Comparison of ENCODE assay signal across 8 mouse cellular contexts in the genomic region with DNA sequence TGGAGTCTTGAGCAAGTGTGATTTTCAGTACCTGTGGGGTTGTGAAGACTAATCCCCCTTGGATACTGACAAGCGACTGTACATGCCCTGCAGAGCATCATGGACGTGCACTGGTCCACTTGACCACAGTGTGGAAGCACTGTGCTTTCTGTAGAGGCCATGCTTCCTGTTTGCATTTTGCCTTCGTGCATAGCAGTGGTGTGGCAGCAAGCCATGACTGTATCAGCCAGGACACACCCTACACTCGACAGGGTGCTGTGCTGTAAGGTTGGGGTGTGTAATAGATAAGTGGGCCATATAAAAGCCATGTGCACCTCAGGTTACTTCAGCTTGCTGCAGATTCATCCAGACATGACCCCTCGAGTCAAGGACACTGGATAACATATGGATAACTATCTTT. TPM values are rescaled to one million over a fixed set of nuclear protein-coding genes. Genes with fewer than 3 reads are reported as not detected.
A peak's percentile ranks its signal among the peaks of the same experiment; 100 is the strongest.
DNase-seq lines count a peak whose midpoint lies in the region; ATAC-seq and TF ChIP-seq lines count a peak whose summit lies in the region.

No protein-coding gene starts in this region.

- no peaks in the 10 kb centered on the region for H3K4me1 ChIP-seq in cerebellum, adult 2 months (ENCODE audit: control insufficient read depth, insufficient read depth, low read length)
- no peaks in the 10 kb centered on the region for H3K4me1 ChIP-seq in lung, embryonic 14.5 days (ENCODE audit: insufficient read depth)
- peaks cover 4% of the 10 kb centered on the region for H3K4me1 ChIP-seq in neural tube, embryonic 15.5 days

- ATAC-seq in lung, embryonic 14.5 days (ENCODE audit: insufficient read depth) = no peak
- no peak for ATAC-seq in neural tube, embryonic 15.5 days (ENCODE audit: low FRiP score)

- 55% methylated on average over 5 of the region's 5 CpGs for WGBS in cerebellum, adult 2 months
- 52% methylated on average over 5 of the region's 5 CpGs for WGBS in lung, embryonic 14.5 days
- WGBS in neural tube, embryonic 15.5 days = 66% methylated on average over 5 of the region's 5 CpGs

- 0 out of 2 replicates have a peak, but pooled peaks have one; percentile 9 for TF ChIP-seq CTCF in cerebellum, adult 2 months (IDR thresholded peaks at IDR 0.05; ENCODE audit: borderline replicate concordance, insufficient read depth, low read depth, low read length)
- peak; percentile 57 for TF ChIP-seq CTCF in lung, embryonic 14.5 days (IDR thresholded peaks at IDR 0.05; ENCODE audit: low read depth)

- DNase-seq in cerebellum, adult 2 months = no peak
- DNase-seq in cerebellum, adult 8-10 months = no peak
- peak; percentile 23 to 40 for DNase-seq in urinary bladder, postnatal 36 days (ENCODE audit: low spot score in 2 of 2)
- DNase-seq in urinary bladder, postnatal 10 days (ENCODE audit: low spot score) = no peak
- DNase-seq in lung, embryonic 14.5 days = peak; percentile 39
- DNase-seq in cerebellum, postnatal 25 days = no peak
- DNase-seq in left cerebral cortex, adult 9 months (ENCODE audit: low spot score in 2 of 2) = no peak

- no peak for TF ChIP-seq POLR2A in cerebellum, adult 2 months (IDR thresholded peaks at IDR 0.05; ENCODE audit: borderline replicate concordance, insufficient read depth, low read length)

- no peak overlapping the region for H3K9ac ChIP-seq in lung, embryonic 14.5 days
- no peak overlapping the region for H3K9ac ChIP-seq in neural tube, embryonic 15.5 days (replicated peaks)

- H3K27me3 ChIP-seq in cerebellum, adult 2 months (ENCODE audit: control insufficient read depth, insufficient read depth, low read length) = no peaks in the 10 kb centered on the region
- H3K27me3 ChIP-seq in lung, embryonic 14.5 days (ENCODE audit: insufficient read depth, low read length) = no peaks in the 10 kb centered on the region
- H3K27me3 ChIP-seq in neural tube, embryonic 15.5 days (replicated peaks) = no peaks in the 10 kb centered on the region

- H3K4me2 ChIP-seq in lung, embryonic 14.5 days = no peak overlapping the region
- H3K4me2 ChIP-seq in neural tube, embryonic 15.5 days = no peak overlapping the region

- no peaks in the 10 kb centered on the region for H3K36me3 ChIP-seq in lung, embryonic 14.5 days (ENCODE audit: insufficient read depth)
- no peaks in the 10 kb centered on the region for H3K36me3 ChIP-seq in neural tube, embryonic 15.5 days

- no peak overlapping the region for H3K27ac ChIP-seq in cerebellum, adult 2 months (ENCODE audit: insufficient read depth, low read length)
- no peak overlapping the region for H3K27ac ChIP-seq in lung, embryonic 14.5 days (ENCODE audit: low read depth)
- no peak overlapping the region for H3K27ac ChIP-seq in neural tube, embryonic 15.5 days (replicated peaks)

- H3K4me3 ChIP-seq in cerebellum, adult 2 months (replicated peaks; ENCODE audit: insufficient read depth, low read depth, low read length) = no peak overlapping the region
- no peak overlapping the region for H3K4me3 ChIP-seq in lung, embryonic 14.5 days (ENCODE audit: low read depth, low read length)
- no peak overlapping the region for H3K4me3 ChIP-seq in neural tube, embryonic 15.5 days (replicated peaks)

- H3K9me3 ChIP-seq in lung, embryonic 14.5 days (ENCODE audit: low read depth, low read length) = no peaks in the 10 kb centered on the region
- H3K9me3 ChIP-seq in neural tube, embryonic 15.5 days (replicated peaks) = no peaks in the 10 kb centered on the region

RNA-seq across cellular contexts. Expression of a gene that starts 24.3 kb away (rescaled TPM):
- 0.49 and 0.65 TPM in 2 replicates for polyA plus RNA-seq in cerebellum, adult 2 months (2012; rRNA removed)
- polyA plus RNA-seq in lung, embryonic 14.5 days (2014; fragmentation: Nextera tagmentation; extraction: Ambion mirVana) = 1.6 and 2.0 TPM in 2 replicates
- 1.4 and 1.9 TPM in 2 replicates for polyA plus RNA-seq in neural tube, embryonic 15.5 days (2015; fragmentation: Nextera tagmentation; extraction: Ambion mirVana)

Comparison
In these comparisons a context has a peak if more than half of its experiments do, and no peak if none do; other contexts are left out.
1. DNase-seq: peak in urinary bladder, postnatal 36 days (2 of 2) and lung, embryonic 14.5 days (single experiment); none in cerebellum, adult 2 months (0 of 2), cerebellum, adult 8-10 months (single experiment), urinary bladder, postnatal 10 days (single experiment), cerebellum, postnatal 25 days (0 of 2) and left cerebral cortex, adult 9 months (0 of 2).